Mouse (Mus musculus) bone marrow, adult 2 months (tissue): ENCODE results near the gene Olfr1373.

Experiments used
- CTCF ChIP-seq: fragments of 200-500 bp; IDR thresholded peaks from 2 replicates; pipeline ENCODE4 v1.5.1; 2011; ENCODE audit warnings: low read length, control low read depth; ENCODE audit not compliant: control insufficient read depth, insufficient read depth
- POLR2A ChIP-seq: fragments of 200-500 bp; IDR thresholded peaks from 2 replicates; pipeline ENCODE4 v1.6.1; 2011; ENCODE audit warnings: low read depth, mild to moderate bottlenecking, control low read depth, low read length, borderline replicate concordance; ENCODE audit not compliant: control insufficient read depth

DNA sequence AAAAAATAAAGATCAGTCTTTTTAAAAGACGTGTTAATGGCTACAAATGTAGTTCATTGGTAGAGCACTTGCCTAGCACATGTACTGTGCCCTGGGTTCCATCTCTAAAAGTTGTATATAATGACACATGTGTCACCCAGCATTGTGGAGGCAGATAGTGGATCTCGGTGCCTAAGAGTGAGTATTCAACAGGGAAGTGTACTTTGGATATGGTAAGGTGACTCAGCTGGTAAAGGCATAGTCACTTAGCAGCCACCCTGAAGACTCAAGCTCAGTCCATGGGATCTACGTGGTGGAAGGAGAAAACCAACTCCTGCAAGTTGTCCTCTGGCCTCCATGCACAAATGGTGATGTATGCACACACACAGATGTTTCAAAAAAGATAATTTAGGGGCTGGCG, 20.9 kb downstream of the Olfr1373 start:
- TF ChIP-seq CTCF, result no peak
- TF ChIP-seq POLR2A, result no peak
